Comparison of ENCODE assay signal across 18 mouse cellular contexts in genomic region chr5:4257048-4257750, GRCm38 (mm10).
DNase-seq lines count a peak whose midpoint lies in the region; ATAC-seq and TF ChIP-seq lines count a peak whose summit lies in the region.
"Had no signal": no experiment of that assay in that cellular context is flagged by ENCODE, and none has a peak within 500 bp of the region (broad histone marks: within the 10 kb centered on the region; RNA-seq: fewer than 3 reads in every experiment).

No protein-coding gene starts in this region.

- 0 out of 2 replicates have a peak, but pooled peaks have one; percentile 43 for ATAC-seq in kidney, postnatal 0 days (replicated peaks; ENCODE audit: low FRiP score, low read depth)
- ATAC-seq in neural tube, embryonic 13.5 days (ENCODE audit: low read depth): peak; percentile 65
- ATAC-seq: intestine, embryonic 16.5 days had no signal

- H3K27ac ChIP-seq in kidney, postnatal 0 days: no peak overlapping the region
- H3K27ac ChIP-seq in embryonic fibroblast, embryonic 13.5 days (ENCODE audit: insufficient read depth, low read length): no peak overlapping the region; the same call in 1 of the 2 replicates
- H3K27ac ChIP-seq in neural tube, embryonic 13.5 days (replicated peaks): no peak overlapping the region
- H3K27ac ChIP-seq: embryonic facial prominence, embryonic 12.5 days; forebrain, embryonic 12.5 days; liver, embryonic 14.5 days had no signal

- 0 out of 2 replicates have a peak, but pooled peaks cover 3% of the 10 kb centered on the region for H3K4me1 ChIP-seq in kidney, postnatal 0 days (replicated peaks; ENCODE audit: insufficient read depth, low read length)
- no peaks in the 10 kb centered on the region; the same call in 1 of the 2 replicates for H3K4me1 ChIP-seq in embryonic fibroblast, embryonic 13.5 days (ENCODE audit: control insufficient read depth, insufficient read depth, low read length)
- H3K4me1 ChIP-seq in neural tube, embryonic 13.5 days (replicated peaks): peaks cover 4% of the 10 kb centered on the region; the same call in 1 of the 2 replicates
- H3K4me1 ChIP-seq: embryonic facial prominence, embryonic 12.5 days; forebrain, embryonic 12.5 days had no signal

- H3K9ac ChIP-seq in kidney, postnatal 0 days (ENCODE audit: low read depth, low read length): no peak overlapping the region
- H3K9ac ChIP-seq in neural tube, embryonic 13.5 days: no peak overlapping the region
- H3K9ac ChIP-seq: embryonic facial prominence, embryonic 12.5 days; forebrain, embryonic 12.5 days; heart, embryonic 12.5 days; liver, embryonic 14.5 days had no signal

- WGBS in kidney, postnatal 0 days: 8% methylated on average over 12 of the region's 12 CpGs
- WGBS in neural tube, embryonic 13.5 days: 34% methylated on average over 12 of the region's 12 CpGs

- peak; percentile 35; the same call in 1 of the 2 replicates for TF ChIP-seq CTCF in kidney, postnatal 0 days (IDR thresholded peaks at IDR 0.05; ENCODE audit: low read depth)
- TF ChIP-seq CTCF in embryonic fibroblast, embryonic 13.5 days (IDR thresholded peaks at IDR 0.05; ENCODE audit: borderline replicate concordance, insufficient read depth, low read length): peak; percentile 28; the same call in 1 of the 2 replicates

- no peaks in the 10 kb centered on the region for H3K27me3 ChIP-seq in kidney, postnatal 0 days (ENCODE audit: insufficient read depth, low read length)
- no peaks in the 10 kb centered on the region for H3K27me3 ChIP-seq in neural tube, embryonic 13.5 days
- H3K27me3 ChIP-seq: embryonic facial prominence, embryonic 12.5 days; forebrain, embryonic 12.5 days; heart, embryonic 12.5 days had no signal

- no peak for TF ChIP-seq POLR2A in embryonic fibroblast, embryonic 13.5 days (IDR thresholded peaks at IDR 0.05; ENCODE audit: low read depth, low read length)

- peak overlapping the region; percentile 35; the same call in 1 of the 2 replicates for H3K4me2 ChIP-seq in kidney, postnatal 0 days (ENCODE audit: low read length)
- peak overlapping the region; percentile 30; the same call in 1 of the 2 replicates for H3K4me2 ChIP-seq in neural tube, embryonic 13.5 days
- H3K4me2 ChIP-seq: embryonic facial prominence, embryonic 12.5 days; forebrain, embryonic 12.5 days; heart, embryonic 12.5 days had no signal

- no peak overlapping the region for H3K4me3 ChIP-seq in kidney, postnatal 0 days (replicated peaks; ENCODE audit: low read depth, low read length)
- H3K4me3 ChIP-seq in embryonic fibroblast, embryonic 13.5 days (ENCODE audit: insufficient read depth, low read length): no peak overlapping the region
- no peak overlapping the region for H3K4me3 ChIP-seq in neural tube, embryonic 13.5 days
- H3K4me3 ChIP-seq: embryonic facial prominence, embryonic 12.5 days; forebrain, embryonic 12.5 days; heart, embryonic 12.5 days; myocyte had no signal

- H3K9me3 ChIP-seq in kidney, postnatal 0 days (replicated peaks; ENCODE audit: low read length): no peaks in the 10 kb centered on the region
- no peaks in the 10 kb centered on the region for H3K9me3 ChIP-seq in neural tube, embryonic 13.5 days
- H3K9me3 ChIP-seq: embryonic facial prominence, embryonic 12.5 days; forebrain, embryonic 12.5 days; heart, embryonic 12.5 days had no signal

- H3K36me3 ChIP-seq in kidney, postnatal 0 days (ENCODE audit: insufficient read depth, low read length): no peaks in the 10 kb centered on the region
- no peaks in the 10 kb centered on the region for H3K36me3 ChIP-seq in neural tube, embryonic 13.5 days
- H3K36me3 ChIP-seq: embryonic facial prominence, embryonic 12.5 days; forebrain, embryonic 12.5 days; heart, embryonic 12.5 days had no signal

- peak; percentile 70 for DNase-seq in kidney, postnatal 0 days (ENCODE audit: low spot score)
- no peak for DNase-seq in kidney, postnatal 14 days
- peak; percentile 43 for DNase-seq in embryo, embryonic 10.5 days (ENCODE audit: low spot score)
- no peak for DNase-seq in layer of hippocampus, adult 8-10 months (ENCODE audit: low spot score in 2 of 2)
- DNase-seq in thymus, postnatal 4 days: no peak
- DNase-seq: cerebellum, adult 8-10 months; layer of hippocampus, adult 9-11 months; lung, postnatal 14 days; right cerebral cortex, postnatal 25 days; thymus, postnatal 25 days had no signal

Comparison
In these comparisons a context has a peak if more than half of its experiments do, and no peak if none do; other contexts are left out.
1. DNase-seq: peak in kidney, postnatal 0 days (single experiment) and embryo, embryonic 10.5 days (single experiment); none in kidney, postnatal 14 days (single experiment), layer of hippocampus, adult 8-10 months (0 of 2) and thymus, postnatal 4 days (single experiment).